Mouse (Mus musculus) heart, embryonic 14.5 days (tissue): ENCODE measurements around the gene Arl6ip4. TPM values are rescaled to one million over a fixed set of nuclear protein-coding genes. Genes with fewer than 3 reads are reported as not detected.

Source experiments
- ATAC-seq: fragments of 200-750 bp; cut with Nextera tagmentation; 2 replicates; pipeline ENCODE4 v1.8.0; 2017; ENCODE audit warnings: low read depth, moderate TSS enrichment; ENCODE audit not compliant: insufficient number of reproducible peaks, insufficient read depth, low FRiP score
- H3K27ac ChIP-seq, 2 experiments: fragments of 200-500 bp in 1 of 2; fragments of 300-500 bp in 1 of 2; sonication (generic) in 1 of 2; replicated peaks in 1 of 2; 2 replicates each; pipeline ENCODE4 v1.5.1; 2012 to 2014; ENCODE audit warnings: low read depth in 2 of 2, low read length in 2 of 2, control low read depth in 1 of 2, mild to moderate bottlenecking in 1 of 2, mixed read lengths in 1 of 2; ENCODE audit not compliant: control insufficient read depth in 1 of 2, insufficient read depth in 1 of 2
- H3K27me3 ChIP-seq: fragments of 300-500 bp; sonication (generic); 2 replicates; pipeline ENCODE4 v1.6.1; 2014; ENCODE audit warnings: mild to moderate bottlenecking, low read length, control low read depth; ENCODE audit not compliant: control insufficient read depth, insufficient read depth
- H3K36me3 ChIP-seq: fragments of 300-500 bp; sonication (generic); 2 replicates; pipeline ENCODE4 v1.6.1; 2014; ENCODE audit warnings: mild to moderate bottlenecking, control low read depth, low read length, mixed read lengths; ENCODE audit not compliant: control insufficient read depth, insufficient read depth
- H3K4me1 ChIP-seq, 2 experiments: fragments of 200-500 bp in 1 of 2; fragments of 300-500 bp in 1 of 2; sonication (generic) in 1 of 2; 2 replicates each; pipeline ENCODE4 v1.6.1; 2012 to 2014; ENCODE audit warnings: low read length in 2 of 2, control low read depth in 1 of 2, mixed read lengths in 1 of 2; ENCODE audit not compliant: control insufficient read depth in 2 of 2, insufficient read depth in 2 of 2
- H3K4me2 ChIP-seq: fragments of 300-500 bp; sonication (generic); 2 replicates; pipeline ENCODE4 v1.6.1; 2014; ENCODE audit warnings: mild to moderate bottlenecking, low read length
- H3K4me3 ChIP-seq, 2 experiments: fragments of 200-500 bp in 1 of 2; fragments of 300-500 bp in 1 of 2; sonication (generic) in 1 of 2; 2 replicates each; pipeline ENCODE4 v1.5.1; 2012 to 2014; ENCODE audit warnings: low read length in 2 of 2, mild to moderate bottlenecking in 2 of 2, control low read depth in 1 of 2, low read depth in 1 of 2, moderate library complexity in 1 of 2; ENCODE audit not compliant: control insufficient read depth in 1 of 2, insufficient read depth in 1 of 2
- H3K9ac ChIP-seq: fragments of 300-500 bp; sonication (generic); 2 replicates; pipeline ENCODE4 v1.6.1; 2014; ENCODE audit warnings: mild to moderate bottlenecking, low read length
- H3K9me3 ChIP-seq: fragments of 300-500 bp; sonication (generic); 2 replicates; pipeline ENCODE4 v1.6.1; 2016; ENCODE audit warnings: low read length, control low read depth; ENCODE audit not compliant: control insufficient read depth
- WGBS: fragments of 180-500 bp; shearing (Covaris S2); extraction: QIAGEN DNeasy Blood & Tissue Kit; methylation state at CpG from one replicate; pipeline ENCODE4 v1.1.7; 2014; 5-methylcytosine and 5-hydroxymethylcytosine counted together
- polyA plus RNA-seq: library from polyadenylated mRNA; unstranded; fragments of >200 nt; fragmentation: Nextera tagmentation; extraction: Ambion mirVana; gene quantifications from 2 replicates; pipeline ENCODE4 v1.2.1, GENCODE M21; 2014

Arl6ip4 gene
- 63.0 and 66.2 TPM in 2 replicates for polyA plus RNA-seq

- Histone ChIP-seq H3K4me1 (peaks cover 15 to 19% of the 10 kb centered on the region in 2 experiments), H3K27me3 (no peaks in the 10 kb centered on the region), H3K27ac (peak within 1 kb of the TSS; percentile 79 to 84), H3K9me3 (no peaks in the 10 kb centered on the region), H3K4me3 (peak within 1 kb of the TSS; percentile 96), H3K9ac (peak within 1 kb of the TSS; percentile 97), H3K4me2 (peak within 1 kb of the TSS; percentile 94), H3K36me3 (peaks cover 52% of the 10 kb centered on the region)
- no peak for ATAC-seq
- under 1% methylated on average over 64 of the region's 64 CpGs for WGBS
Measured at GRCm38 (mm10) chr5:124115990-124116845, at the start of gene Arl6ip4. Arl6ip4 (plus strand) TSS chr5:124116089.

- H3K4me1 ChIP-seq, result peaks cover 8 to 9% of the 10 kb centered on the region in 2 experiments; a peak in 3 of 4 replicates
- ATAC-seq, result no peak
- H3K4me2 ChIP-seq, result no peak overlapping the region
- no peak overlapping the region for H3K27ac ChIP-seq
- WGBS, result 82% methylated on average over 3 of the region's 3 CpGs
- H3K9me3 ChIP-seq, result no peaks in the 10 kb centered on the region
- H3K4me3 ChIP-seq, result no peak overlapping the region
- H3K36me3 ChIP-seq, result no peaks in the 10 kb centered on the region
- no peak overlapping the region for H3K9ac ChIP-seq
- no peaks in the 10 kb centered on the region for H3K27me3 ChIP-seq
Measured at GRCm38 (mm10) chr5:124069657-124070056, 46.2 kb upstream of the Arl6ip4 start.

- 0 out of 2 replicates have a peak, but pooled peaks cover 3% of the 10 kb centered on the region for H3K27me3 ChIP-seq
- peaks cover 13 to 18% of the 10 kb centered on the region in 2 experiments for H3K4me1 ChIP-seq
- no peaks in the 10 kb centered on the region for H3K9me3 ChIP-seq
- no peak overlapping the region for H3K4me2 ChIP-seq
- 50% methylated on average over 9 of the region's 9 CpGs for WGBS
- no peak for ATAC-seq
- H3K27ac ChIP-seq, result 0 out of 4 replicates have a peak overlapping the region, but pooled peaks of 1 of the 2 experiments have one; percentile 1
- no peak overlapping the region for H3K4me3 ChIP-seq
- no peak overlapping the region for H3K9ac ChIP-seq
- H3K36me3 ChIP-seq, result no peaks in the 10 kb centered on the region
Measured at GRCm38 (mm10) chr5:124073682-124074081, 42.2 kb upstream of the Arl6ip4 start.

GRCm38 (mm10) chr5:124074845-124075307, 41.0 kb upstream of the Arl6ip4 start:
- Histone ChIP-seq H3K27ac (no peak overlapping the region), H3K4me1 (peaks cover 17 to 18% of the 10 kb centered on the region in 2 experiments), H3K9me3 (no peaks in the 10 kb centered on the region), H3K4me3 (no peak overlapping the region), H3K27me3 (0 out of 2 replicates have a peak, but pooled peaks cover 3% of the 10 kb centered on the region), H3K4me2 (no peak overlapping the region), H3K36me3 (no peaks in the 10 kb centered on the region), H3K9ac (no peak overlapping the region)
- 35% methylated on average over 10 of the region's 10 CpGs for WGBS
- ATAC-seq, result no peak

- Histone ChIP-seq H3K9ac (no peak overlapping the region; the same call in 1 of the 2 replicates), H3K27ac (no peak overlapping the region), H3K4me3 (no peak overlapping the region), H3K4me1 (peaks cover 18 to 21% of the 10 kb centered on the region in 2 experiments), H3K36me3 (no peaks in the 10 kb centered on the region), H3K4me2 (no peak overlapping the region), H3K9me3 (no peaks in the 10 kb centered on the region), H3K27me3 (0 out of 2 replicates have a peak, but pooled peaks cover 3% of the 10 kb centered on the region)
- WGBS, result 71% methylated on average over 9 of the region's 9 CpGs
- ATAC-seq, result no peak
Measured at GRCm38 (mm10) chr5:124075716-124076115, 40.2 kb upstream of the Arl6ip4 start.

- no peaks in the 10 kb centered on the region for H3K9me3 ChIP-seq
- H3K4me1 ChIP-seq, result peaks cover 18 to 21% of the 10 kb centered on the region in 2 experiments
- 54% methylated on average over 9 of the region's 9 CpGs for WGBS
- no peak overlapping the region for H3K27ac ChIP-seq
- ATAC-seq, result no peak
- no peak overlapping the region for H3K4me2 ChIP-seq
- H3K27me3 ChIP-seq, result 0 out of 2 replicates have a peak, but pooled peaks cover 3% of the 10 kb centered on the region
- no peak overlapping the region for H3K4me3 ChIP-seq
- H3K9ac ChIP-seq, result no peak overlapping the region
- H3K36me3 ChIP-seq, result no peaks in the 10 kb centered on the region
Measured at GRCm38 (mm10) chr5:124076559-124076958, 39.3 kb upstream of the Arl6ip4 start.

- peaks cover 18 to 21% of the 10 kb centered on the region in 2 experiments for H3K4me1 ChIP-seq
- WGBS, result 83% methylated on average over 13 of the region's 13 CpGs
- H3K36me3 ChIP-seq, result no peaks in the 10 kb centered on the region
- ATAC-seq, result no peak
- no peak overlapping the region for H3K4me2 ChIP-seq
- H3K4me3 ChIP-seq, result no peak overlapping the region
- no peaks in the 10 kb centered on the region for H3K9me3 ChIP-seq
- H3K27ac ChIP-seq, result no peak overlapping the region
- no peak overlapping the region for H3K9ac ChIP-seq
- H3K27me3 ChIP-seq, result 0 out of 2 replicates have a peak, but pooled peaks cover 3% of the 10 kb centered on the region
Measured at GRCm38 (mm10) chr5:124077241-124077640, 38.6 kb upstream of the Arl6ip4 start.
